Mouse (Mus musculus) megakaryocyte progenitor cell, adult 5-6 weeks (primary cell): ENCODE results near the gene Gm5741. TPM values are rescaled to one million over a fixed set of nuclear protein-coding genes. Genes with fewer than 3 reads are reported as not detected.

Experiments used
- ATAC-seq: replicated peaks from 2 replicates; pipeline ENCODE4 v1.8.0; 2016; ENCODE audit warnings: mild to moderate bottlenecking, moderate TSS enrichment, inconsistent platforms; ENCODE audit not compliant: poor library complexity
- total RNA-seq, 2 experiments: library from RNA; stranded (forward) in 1 of 2; stranded (reverse) in 1 of 2; fragments of 157-497, 149-512 nt in 1 of 2; fragments of 200-1000 nt in 1 of 2; gene quantifications; 2 replicates each; pipeline versions ENCODE4 v1.2.3 to v1.2.4; 2015 to 2017

Gm5741 gene
- total RNA-seq, 2 experiments from 2014 or later = not detected

GRCm38 (mm10) chr8:85032622-85033311, 35.0 kb downstream of the Gm5741 start:
- ATAC-seq = no peak

- ATAC-seq = no peak
These were observed 38.5 kb downstream of the Gm5741 start for GRCm38 (mm10) chr8:85029271-85029670.

- ATAC-seq = no peak
These were observed 39.9 kb downstream of the Gm5741 start for GRCm38 (mm10) chr8:85027922-85028321.

- no peak for ATAC-seq
These were observed 40.3 kb downstream of the Gm5741 start for GRCm38 (mm10) chr8:85027516-85027855.

GRCm38 (mm10) chr8:85026670-85027515, 40.9 kb downstream of the Gm5741 start, which contains the start of gene Trir:
Trir (plus strand) TSS chr8:85026823.
- ATAC-seq = peak; percentile 84

GRCm38 (mm10) chr8:85025098-85025932, 42.5 kb downstream of the Gm5741 start, which contains the start of gene Asna1:
Asna1 (minus strand) TSS chr8:85025281.
- peak; percentile 87 for ATAC-seq

GRCm38 (mm10) chr8:85023846-85024245, 43.9 kb downstream of the Gm5741 start:
- ATAC-seq = no peak

GRCm38 (mm10) chr8:85021514-85022055, 46.2 kb downstream of the Gm5741 start:
- ATAC-seq = no peak

Other genes starting within 250 kb of the Gm5741 start
- gene Dand5, start 245.2 kb downstream of the Gm5741 start, total RNA-seq (2015) = 2.2 and 2.4 TPM in 2 replicates
- 1.7 and 4.0 TPM in 2 replicates for gene Dand5, start 245.2 kb downstream of the Gm5741 start, total RNA-seq (2017)
- 21.4 and 21.9 TPM in 2 replicates for gene Gadd45gip1, start 236.5 kb downstream of the Gm5741 start, total RNA-seq (2015)
- gene Gadd45gip1, start 236.5 kb downstream of the Gm5741 start, total RNA-seq (2017) = 51.2 and 57.4 TPM in 2 replicates
- gene Rad23a, start 227.3 kb downstream of the Gm5741 start, total RNA-seq (2015) = 30.2 and 34.4 TPM in 2 replicates
- gene Rad23a, start 227.3 kb downstream of the Gm5741 start, total RNA-seq (2017) = 26.2 and 26.3 TPM in 2 replicates
- gene Calr, start 221.0 kb downstream of the Gm5741 start, total RNA-seq (2015) = 1,060 and 1,133 TPM in 2 replicates
- 4,756 and 5,574 TPM in 2 replicates for gene Calr, start 221.0 kb downstream of the Gm5741 start, total RNA-seq (2017)
- gene Farsa, start 211.0 kb downstream of the Gm5741 start, total RNA-seq (2015) = 33.3 and 51.2 TPM in 2 replicates
- 173 and 193 TPM in 2 replicates for gene Farsa, start 211.0 kb downstream of the Gm5741 start, total RNA-seq (2017)
- 248 and 250 TPM in 2 replicates for gene Syce2, start 195.9 kb downstream of the Gm5741 start, total RNA-seq (2015)
- gene Syce2, start 195.9 kb downstream of the Gm5741 start, total RNA-seq (2017) = 130 and 139 TPM in 2 replicates
- 17.4 and 19.0 TPM in 2 replicates for gene Gcdh, start 174.1 kb downstream of the Gm5741 start, total RNA-seq (2015)
- 27.8 TPM in 2 replicates for gene Gcdh, start 174.1 kb downstream of the Gm5741 start, total RNA-seq (2017)
- gene Klf1, start 166.1 kb downstream of the Gm5741 start, total RNA-seq (2015) = 12.3 and 22.4 TPM in 2 replicates
- gene Klf1, start 166.1 kb downstream of the Gm5741 start, total RNA-seq (2017) = 14.0 and 30.8 TPM in 2 replicates
- gene Dnase2a, start 159.4 kb downstream of the Gm5741 start, total RNA-seq (2015) = 16.8 and 23.7 TPM in 2 replicates
- 52.7 and 73.5 TPM in 2 replicates for gene Dnase2a, start 159.4 kb downstream of the Gm5741 start, total RNA-seq (2017)
- gene Mast1, start 130.6 kb downstream of the Gm5741 start, total RNA-seq (2015) = not detected in 2 replicates
- 0.03 TPM in 1 of 2 replicates, not detected in the other for gene Mast1, start 130.6 kb downstream of the Gm5741 start, total RNA-seq (2017)
- not detected in 2 replicates for gene Rtbdn, start 121.0 kb downstream of the Gm5741 start, total RNA-seq (2015)
- not detected in 2 replicates for gene Rtbdn, start 121.0 kb downstream of the Gm5741 start, total RNA-seq (2017)
- gene Gm49661, start 98.5 kb downstream of the Gm5741 start, total RNA-seq (2015) = not detected in 2 replicates
- gene Gm49661, start 98.5 kb downstream of the Gm5741 start, total RNA-seq (2017) = not detected in 2 replicates
- gene Prdx2, start 98.4 kb downstream of the Gm5741 start, total RNA-seq (2015) = 266 and 310 TPM in 2 replicates
- gene Prdx2, start 98.4 kb downstream of the Gm5741 start, total RNA-seq (2017) = 340 and 388 TPM in 2 replicates
- gene Rnaseh2a, start 98.2 kb downstream of the Gm5741 start, total RNA-seq (2015) = 136 and 178 TPM in 2 replicates
- gene Rnaseh2a, start 98.2 kb downstream of the Gm5741 start, total RNA-seq (2017) = 109 and 162 TPM in 2 replicates
- gene Junb, start 89.3 kb downstream of the Gm5741 start, total RNA-seq (2015) = 14.7 and 26.1 TPM in 2 replicates
- 38.9 and 57.5 TPM in 2 replicates for gene Junb, start 89.3 kb downstream of the Gm5741 start, total RNA-seq (2017)
- gene Hook2, start 77.4 kb downstream of the Gm5741 start, total RNA-seq (2015) = 1.9 and 3.8 TPM in 2 replicates
- gene Hook2, start 77.4 kb downstream of the Gm5741 start, total RNA-seq (2017) = 7.2 and 8.5 TPM in 2 replicates
- not detected in 2 replicates for gene Best2, start 53.5 kb downstream of the Gm5741 start, total RNA-seq (2015)
- not detected in 2 replicates for gene Best2, start 53.5 kb downstream of the Gm5741 start, total RNA-seq (2017)
- gene Asna1, start 42.7 kb downstream of the Gm5741 start, total RNA-seq (2015) = 68.4 and 69.0 TPM in 2 replicates
- gene Asna1, start 42.7 kb downstream of the Gm5741 start, total RNA-seq (2017) = 78.2 and 83.7 TPM in 2 replicates
- gene Trir, start 41.2 kb downstream of the Gm5741 start, total RNA-seq (2015) = 132 and 138 TPM in 2 replicates
- gene Trir, start 41.2 kb downstream of the Gm5741 start, total RNA-seq (2017) = 212 and 224 TPM in 2 replicates
- 16.2 and 16.7 TPM in 2 replicates for gene Tnpo2, start 31.1 kb downstream of the Gm5741 start, total RNA-seq (2015)
- 20.4 and 22.0 TPM in 2 replicates for gene Tnpo2, start 31.1 kb downstream of the Gm5741 start, total RNA-seq (2017)
- 4.4 and 4.9 TPM in 2 replicates for gene Fbxw9, start 7.9 kb downstream of the Gm5741 start, total RNA-seq (2015)
- gene Fbxw9, start 7.9 kb downstream of the Gm5741 start, total RNA-seq (2017) = 3.2 and 3.5 TPM in 2 replicates
- 60.4 and 69.7 TPM in 2 replicates for gene Dhps, start 3.8 kb upstream of the Gm5741 start, total RNA-seq (2015)
- gene Dhps, start 3.8 kb upstream of the Gm5741 start, total RNA-seq (2017) = 24.6 and 24.7 TPM in 2 replicates
- gene Wdr83os, start 12.8 kb upstream of the Gm5741 start, total RNA-seq (2015) = 159 and 193 TPM in 2 replicates
- 40.3 and 41.4 TPM in 2 replicates for gene Wdr83os, start 12.8 kb upstream of the Gm5741 start, total RNA-seq (2017)
- gene Wdr83, start 13.3 kb upstream of the Gm5741 start, total RNA-seq (2015) = 33.1 and 44.3 TPM in 2 replicates
- gene Wdr83, start 13.3 kb upstream of the Gm5741 start, total RNA-seq (2017) = 23.5 and 33.7 TPM in 2 replicates
- gene Man2b1, start 15.3 kb upstream of the Gm5741 start, total RNA-seq (2015) = 86.9 and 95.2 TPM in 2 replicates
- gene Man2b1, start 15.3 kb upstream of the Gm5741 start, total RNA-seq (2017) = 60.2 and 69.6 TPM in 2 replicates
- gene Zfp791, start 55.1 kb upstream of the Gm5741 start, total RNA-seq (2015) = not detected in 2 replicates
- not detected in 2 replicates for gene Zfp791, start 55.1 kb upstream of the Gm5741 start, total RNA-seq (2017)
- gene Cks1brt, start 83.9 kb upstream of the Gm5741 start, total RNA-seq (2015) = not detected in 2 replicates
- 0.08 TPM in 1 of 2 replicates, not detected in the other for gene Cks1brt, start 83.9 kb upstream of the Gm5741 start, total RNA-seq (2017)
- not detected in 2 replicates for gene Olfr371, start 158.0 kb upstream of the Gm5741 start, total RNA-seq (2015)
- gene Olfr371, start 158.0 kb upstream of the Gm5741 start, total RNA-seq (2017) = not detected in 2 replicates
- gene Orc6, start 231.7 kb upstream of the Gm5741 start, total RNA-seq (2015) = 98.8 and 124 TPM in 2 replicates
- 91.7 and 102 TPM in 2 replicates for gene Orc6, start 231.7 kb upstream of the Gm5741 start, total RNA-seq (2017)
- gene Vps35, start 231.8 kb upstream of the Gm5741 start, total RNA-seq (2015) = 140 and 146 TPM in 2 replicates
- gene Vps35, start 231.8 kb upstream of the Gm5741 start, total RNA-seq (2017) = 123 and 137 TPM in 2 replicates